Mouse (Mus musculus): ENCODE results near the gene Rab43. TPM values are rescaled to one million over a fixed set of nuclear protein-coding genes. Genes with fewer than 3 reads are reported as not detected.

The Rab43 gene
- total and polyA plus RNA-seq, 3 experiments, result 4.0 to 13.2 TPM; not detected in 1

DNA sequence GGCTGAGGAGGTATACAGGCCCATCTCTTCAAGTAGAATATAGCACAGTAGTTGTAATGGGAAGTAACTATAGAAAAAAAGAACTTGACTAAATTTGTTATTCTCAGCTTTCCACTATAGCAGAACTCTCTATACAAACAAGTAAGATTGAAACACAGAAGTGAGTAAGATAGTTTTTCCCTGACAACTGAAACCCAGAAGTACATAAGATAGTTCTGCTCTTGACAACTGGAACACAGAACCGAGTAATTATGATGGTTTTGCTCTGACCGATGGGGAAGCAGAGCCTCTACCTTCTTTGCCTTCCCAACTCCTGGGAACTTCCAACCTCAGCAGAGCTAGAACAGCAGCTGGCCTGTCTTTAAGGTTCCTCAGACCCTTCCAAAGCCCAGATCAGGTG is 2.8 kb downstream of the Rab43 start:
- Histone ChIP-seq H3K79me2 (ENCODE audit: control insufficient read depth, insufficient read depth, low read length, poor library complexity) (peaks cover 8% of the 10 kb centered on the region), H3K9ac (ENCODE audit: control insufficient read depth, low read depth, low read length, poor library complexity, severe bottlenecking) (no peak overlapping the region), H3K27ac (ENCODE audit: control insufficient read depth, low read depth, low read length) (no peak overlapping the region), H3K27me3 (ENCODE audit: control insufficient read depth in 1 of 2, insufficient read depth in 2 of 2, low read length in 2 of 2) (no peaks in the 10 kb centered on the region), H3K4me1 (ENCODE audit: control insufficient read depth in 1 of 2, insufficient read depth in 2 of 2, low read length in 2 of 2) (peaks cover 11 to 18% of the 10 kb centered on the region in 2 experiments; a peak in 2 of 4 replicates), H3K9me3 (replicated peaks; ENCODE audit: insufficient read depth, low read length) (no peaks in the 10 kb centered on the region), H3K36me3 (ENCODE audit: control insufficient read depth in 1 of 2, insufficient read depth in 2 of 2, low read length in 2 of 2) (peaks cover 2 to 26% of the 10 kb centered on the region in 2 experiments; a peak in 3 of 4 replicates), H3K4me3 (ENCODE audit: control insufficient read depth in 1 of 2, insufficient read depth in 1 of 2, low read depth in 2 of 2, low read length in 2 of 2) (no peak overlapping the region)
- DNase-seq (ENCODE audit: low read depth, low spot score), result no peak
- TF ChIP-seq CTCF (IDR thresholded peaks at IDR 0.05 in 2 of 3, conservative IDR thresholded peaks at IDR 0.05 in 1 of 3; ENCODE audit: control insufficient read depth in 1 of 3, insufficient read depth in 1 of 3, low read depth in 2 of 3, low read length in 3 of 3, poor library complexity in 1 of 3, severe bottlenecking in 1 of 3) (no peak), MAZ (IDR thresholded peaks at IDR 0.05; ENCODE audit: low read depth, low read length) (no peak), ZMIZ1 (IDR thresholded peaks at IDR 0.05; ENCODE audit: low read depth, low read length) (no peak), GATA1 (IDR thresholded peaks at IDR 0.05; ENCODE audit: low read depth, low read length) (no peak), EP300 (IDR thresholded peaks at IDR 0.05; ENCODE audit: low read depth in 1 of 2, low read length in 2 of 2) (no peak), HCFC1 (IDR thresholded peaks at IDR 0.05; ENCODE audit: low read depth, low read length) (no peak)

DNA sequence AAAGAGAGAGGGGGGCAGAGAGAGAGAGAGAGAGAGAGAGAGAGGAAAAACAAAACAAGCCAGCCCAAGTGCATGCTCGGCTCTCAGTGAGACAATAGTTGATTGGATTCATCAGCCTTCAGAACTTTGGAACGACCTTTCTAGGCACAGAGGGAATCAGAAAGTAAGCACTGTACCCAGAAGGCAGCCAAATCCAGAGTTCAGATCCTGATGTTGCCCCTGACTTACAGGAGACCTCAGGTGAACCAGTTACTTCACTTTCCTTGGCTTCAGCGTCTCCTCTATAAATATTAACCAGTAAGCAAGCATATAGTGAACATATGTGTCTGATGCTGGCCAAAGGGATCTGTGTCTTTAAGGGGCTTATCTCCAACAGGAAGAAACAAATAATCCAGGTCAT is 3.4 kb downstream of the Rab43 start:
- Histone ChIP-seq H3K9me3 (replicated peaks; ENCODE audit: insufficient read depth, low read length) (no peaks in the 10 kb centered on the region), H3K27me3 (ENCODE audit: control insufficient read depth in 1 of 2, insufficient read depth in 2 of 2, low read length in 2 of 2) (no peaks in the 10 kb centered on the region), H3K79me2 (ENCODE audit: control insufficient read depth, insufficient read depth, low read length, poor library complexity) (peaks cover 8% of the 10 kb centered on the region), H3K9ac (ENCODE audit: control insufficient read depth, low read depth, low read length, poor library complexity, severe bottlenecking) (no peak overlapping the region), H3K4me1 (ENCODE audit: control insufficient read depth in 1 of 2, insufficient read depth in 2 of 2, low read length in 2 of 2) (peaks cover 11 to 18% of the 10 kb centered on the region in 2 experiments; a peak in 2 of 4 replicates), H3K36me3 (ENCODE audit: control insufficient read depth in 1 of 2, insufficient read depth in 2 of 2, low read length in 2 of 2) (peaks cover 0 to 26% of the 10 kb centered on the region in 2 experiments; a peak in 3 of 4 replicates), H3K4me3 (ENCODE audit: control insufficient read depth in 1 of 2, insufficient read depth in 1 of 2, low read depth in 2 of 2, low read length in 2 of 2) (no peak overlapping the region), H3K27ac (ENCODE audit: control insufficient read depth, low read depth, low read length) (no peak overlapping the region)
- TF ChIP-seq TBP (IDR thresholded peaks at IDR 0.05; ENCODE audit: low read depth, low read length) (no peak), ZNF384 (IDR thresholded peaks at IDR 0.05; ENCODE audit: low read depth, low read length) (no peak), MEF2A (IDR thresholded peaks at IDR 0.05; ENCODE audit: extremely low read depth, insufficient replicate concordance, low read depth, low read length, poor library complexity, severe bottlenecking) (no peak), NELFE (IDR thresholded peaks at IDR 0.05; ENCODE audit: low read depth, low read length) (no peak), ZC3H11A (IDR thresholded peaks at IDR 0.05; ENCODE audit: low read depth, low read length) (no peak)
- DNase-seq (ENCODE audit: low read depth, low spot score), result no peak

GRCm38 (mm10) chr6:87807735-87808440 is 4.1 kb downstream of the Rab43 start:
- no peak overlapping the region for H3K4me3 ChIP-seq (ENCODE audit: control insufficient read depth in 1 of 2, insufficient read depth in 1 of 2, low read depth in 2 of 2, low read length in 2 of 2)
- peaks cover 11 to 18% of the 10 kb centered on the region in 2 experiments; a peak in 2 of 4 replicates for H3K4me1 ChIP-seq (ENCODE audit: control insufficient read depth in 1 of 2, insufficient read depth in 2 of 2, low read length in 2 of 2)
- no peaks in the 10 kb centered on the region for H3K27me3 ChIP-seq (ENCODE audit: control insufficient read depth in 1 of 2, insufficient read depth in 2 of 2, low read length in 2 of 2)
- no peak overlapping the region for H3K9ac ChIP-seq (ENCODE audit: control insufficient read depth, low read depth, low read length, poor library complexity, severe bottlenecking)
- DNase-seq (ENCODE audit: low read depth, low spot score), result no peak
- H3K36me3 ChIP-seq (ENCODE audit: control insufficient read depth in 1 of 2, insufficient read depth in 2 of 2, low read length in 2 of 2), result peaks cover 0 to 26% of the 10 kb centered on the region in 2 experiments; a peak in 2 of 4 replicates
- H3K27ac ChIP-seq (ENCODE audit: control insufficient read depth, low read depth, low read length), result no peak overlapping the region
- H3K9me3 ChIP-seq (replicated peaks; ENCODE audit: insufficient read depth, low read length), result no peaks in the 10 kb centered on the region
- TF ChIP-seq MAFK (IDR thresholded peaks at IDR 0.05; ENCODE audit: borderline replicate concordance, low read depth, low read length), result no peak
- no peak for TF ChIP-seq ETS1 (IDR thresholded peaks at IDR 0.05; ENCODE audit: low read depth, low read length)
- TF ChIP-seq GATA1 (IDR thresholded peaks at IDR 0.05; ENCODE audit: low read depth, low read length), result peak; percentile 15; the same call in 1 of the 2 replicates
- TF ChIP-seq NELFE (IDR thresholded peaks at IDR 0.05; ENCODE audit: low read depth, low read length), result no peak
- no peak for TF ChIP-seq POLR2A (IDR thresholded peaks at IDR 0.05; ENCODE audit: control insufficient read depth in 1 of 2, insufficient read depth in 1 of 2, low read depth in 1 of 2, low read length in 2 of 2, poor library complexity in 1 of 2)
- H3K79me2 ChIP-seq (ENCODE audit: control insufficient read depth, insufficient read depth, low read length, poor library complexity), result peaks cover 8% of the 10 kb centered on the region

Data from MEL (cell line).